Mouse (Mus musculus) G1E (cell line): ENCODE data around the gene Hist1h4b.

Experiments
- CTCF ChIP-seq: IDR thresholded peaks from 2 replicates; pipeline ENCODE4 v1.5.1; 2012; ENCODE audit warnings: low read depth, low read length, inconsistent platforms, mixed read lengths
- GATA1 ChIP-seq: IDR thresholded peaks from 2 replicates; pipeline ENCODE4 v1.6.1; 2012; ENCODE audit warnings: borderline replicate concordance, low read length, inconsistent platforms, mixed read lengths

- TF ChIP-seq CTCF (no peak), GATA1 (no peak)
Measured at GRCm38 (mm10) chr13:23740910-23741309, 15.9 kb upstream of the Hist1h4b start.
